Mouse (Mus musculus) gastrocnemius, adult 2 months (tissue): ENCODE measurements around the gene Ptprj. TPM values are rescaled to one million over a fixed set of nuclear protein-coding genes. Genes with fewer than 3 reads are reported as not detected.

Source experiments
- DNase-seq: peaks from one replicate; pipeline ENCODE4 v3.0.0; 2022
- H3K27ac ChIP-seq: fragments of 200-600 bp; 2 replicates; pipeline ENCODE4 v1.8.1; 2022; ENCODE audit warnings: mild to moderate bottlenecking
- H3K4me3 ChIP-seq: fragments of 200-600 bp; 2 replicates; pipeline ENCODE4 v1.8.1; 2022; ENCODE audit warnings: mild to moderate bottlenecking, moderate library complexity
- CTCF ChIP-seq: fragments of 200-600 bp; IDR thresholded peaks from 2 replicates; pipeline ENCODE4 v1.8.1; 2022; ENCODE audit warnings: antibody characterized with exemption, mild to moderate bottlenecking, moderate library complexity
- intact Hi-C: fragments of 180-260 bp; cut with DNase I; formaldehyde crosslinking; loops from one replicate; pipeline ENCODE4 v1.15.1; 2025
- total RNA-seq, 2 experiments: library from RNA; stranded (reverse); gene quantifications; 2 replicates each; pipeline ENCODE4 v1.2.3; 2021

Gene Ptprj
- total RNA-seq, 2 experiments from 2014 or later: 2.1 to 4.2 TPM

DNA sequence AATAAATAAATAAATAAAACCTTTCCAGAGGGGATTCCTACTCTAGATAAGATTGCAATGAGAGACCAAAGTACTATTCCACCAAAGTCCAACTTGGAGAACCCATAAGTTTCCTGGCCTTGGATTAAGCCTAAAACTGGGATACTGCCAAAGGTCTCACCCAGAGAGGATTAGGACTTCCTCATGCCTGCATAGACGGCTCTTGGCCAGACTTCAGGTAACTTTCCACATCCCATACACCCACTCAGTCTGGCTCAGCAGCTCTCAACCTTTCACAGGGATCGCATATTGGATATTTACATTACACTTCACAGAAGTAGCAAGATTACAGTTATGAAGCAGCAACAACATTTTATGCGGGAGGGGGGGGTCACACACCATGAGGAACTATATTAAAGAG lies 82.9 kb downstream of the Ptprj start:
- TF ChIP-seq CTCF: no peak
- Histone ChIP-seq H3K4me3 (no peak overlapping the region), H3K27ac (no peak overlapping the region)
- intact Hi-C loops: no loop called here
- no peak for DNase-seq

DNA sequence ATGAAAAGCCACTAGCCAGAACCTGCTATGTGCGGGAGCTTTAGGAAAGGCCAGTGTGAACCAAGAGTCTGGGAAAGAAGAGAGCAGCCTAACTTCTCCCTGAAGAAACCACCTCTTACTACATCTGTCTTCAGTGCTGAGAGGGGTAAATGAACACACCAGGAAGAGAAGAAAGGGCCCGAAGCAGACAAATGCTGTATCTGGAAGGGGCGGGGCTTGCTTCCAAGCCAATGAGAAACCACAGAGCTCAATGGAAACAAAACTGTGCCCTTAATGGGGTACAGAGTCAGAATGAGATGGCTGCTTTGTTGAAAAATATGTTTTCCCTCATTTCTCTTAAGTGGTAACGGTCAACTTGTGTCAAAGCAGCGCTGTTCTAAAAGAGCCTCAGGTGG lies 83.8 kb downstream of the Ptprj start:
- H3K27ac ChIP-seq: no peak overlapping the region
- no peak for DNase-seq
- no peak for TF ChIP-seq CTCF
- intact Hi-C loops: no loop called here
- H3K4me3 ChIP-seq: no peak overlapping the region

DNA sequence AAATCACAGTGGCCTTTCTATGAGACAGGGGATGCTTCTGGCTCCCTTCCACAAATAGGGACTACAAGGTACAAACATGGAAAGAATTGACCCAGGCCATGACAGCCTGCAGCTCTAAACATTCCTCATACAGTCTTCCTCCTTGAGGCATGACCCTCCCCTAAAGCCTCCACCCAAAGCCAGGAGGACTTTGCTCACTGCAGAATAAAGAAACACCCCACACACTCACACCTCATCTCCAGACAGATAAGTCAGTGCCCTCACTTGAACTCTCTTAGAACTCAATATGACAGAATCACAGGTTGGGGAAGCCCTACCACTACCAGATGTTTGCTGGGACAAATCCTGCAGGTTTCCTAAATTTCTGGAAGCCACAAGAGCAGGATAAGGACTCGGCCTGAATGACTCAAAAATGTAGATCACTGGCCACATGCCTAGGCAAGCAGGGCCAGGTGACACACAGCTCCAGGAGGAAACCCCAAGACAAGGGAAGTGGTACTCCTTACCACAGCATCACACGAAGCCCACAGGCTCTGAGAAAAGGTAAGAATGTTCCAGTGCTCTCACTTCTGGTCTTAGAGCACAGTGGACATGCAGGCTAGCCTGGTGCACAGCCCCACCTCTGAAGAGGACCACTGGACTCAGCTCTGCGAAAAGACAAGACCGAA lies 84.3 kb downstream of the Ptprj start:
- no peak for TF ChIP-seq CTCF
- DNase-seq: no peak
- H3K27ac ChIP-seq: no peak overlapping the region
- H3K4me3 ChIP-seq: no peak overlapping the region
- intact Hi-C loops: no loop called here

DNA sequence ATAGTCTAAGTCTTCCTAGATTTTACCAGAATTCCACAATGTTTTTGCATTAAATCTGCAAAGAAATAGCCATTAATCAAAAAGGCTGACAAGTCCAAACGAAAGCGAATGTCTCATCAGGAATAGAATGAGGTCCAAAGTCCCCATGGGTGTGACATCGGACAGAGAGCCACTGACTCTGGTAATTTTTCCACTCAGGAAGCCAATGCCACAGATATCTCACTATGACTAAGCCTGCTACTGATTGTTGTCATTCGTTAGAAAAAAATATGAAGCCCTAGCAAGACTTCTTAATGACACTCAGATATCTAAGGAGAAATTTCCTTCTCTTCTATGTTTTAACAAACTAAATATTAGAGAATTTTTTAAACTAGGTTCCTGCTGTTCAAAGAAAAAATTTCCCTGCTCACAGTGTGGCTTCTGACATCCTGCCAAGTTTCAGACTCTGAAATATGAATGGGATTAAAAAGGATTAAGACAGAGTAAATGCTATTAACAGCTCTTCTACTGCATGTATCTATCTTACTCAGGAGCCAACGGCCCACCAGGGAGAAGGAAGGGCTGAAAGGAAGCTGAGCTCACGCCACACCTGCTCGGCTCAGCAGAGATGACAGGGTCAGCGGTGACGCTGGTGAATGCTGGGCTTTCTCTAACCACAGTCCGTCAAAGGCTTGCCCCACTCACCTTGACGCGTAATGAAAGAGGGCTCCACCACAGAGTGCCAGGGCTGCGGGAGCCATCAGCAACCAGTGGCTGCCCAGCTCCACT lies 90.0 kb downstream of the Ptprj start:
- peak; percentile 49 for DNase-seq
- intact Hi-C loops: loop anchor here (5.0 kb wide), 1 partner anchor 87 kb away; no protein-coding TSS in a partner anchor
- no peak for TF ChIP-seq CTCF
- Histone ChIP-seq H3K4me3 (peak overlapping the region; percentile 51), H3K27ac (peak overlapping the region; percentile 70)

DNA sequence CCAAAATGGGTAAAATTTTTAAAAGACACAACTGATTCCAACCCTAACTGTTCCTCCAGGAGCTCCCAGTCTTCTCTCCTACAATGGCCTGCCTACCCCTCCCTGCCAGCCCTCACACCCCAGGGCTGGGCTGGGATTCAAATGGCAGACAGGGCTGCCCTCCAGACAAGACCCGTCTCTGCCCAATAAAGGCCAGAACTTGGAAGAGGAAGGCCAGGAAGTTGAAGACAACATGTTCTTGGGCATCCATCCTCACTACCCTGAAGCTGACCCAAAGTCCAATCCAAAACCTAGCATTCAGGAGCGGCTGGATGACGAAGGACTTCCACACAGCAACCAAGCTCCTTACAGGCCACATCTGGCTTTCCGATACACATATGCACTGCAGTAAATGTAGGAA lies 90.6 kb downstream of the Ptprj start:
- DNase-seq: peak; percentile 60
- H3K27ac ChIP-seq: peak overlapping the region; percentile 70

DNA sequence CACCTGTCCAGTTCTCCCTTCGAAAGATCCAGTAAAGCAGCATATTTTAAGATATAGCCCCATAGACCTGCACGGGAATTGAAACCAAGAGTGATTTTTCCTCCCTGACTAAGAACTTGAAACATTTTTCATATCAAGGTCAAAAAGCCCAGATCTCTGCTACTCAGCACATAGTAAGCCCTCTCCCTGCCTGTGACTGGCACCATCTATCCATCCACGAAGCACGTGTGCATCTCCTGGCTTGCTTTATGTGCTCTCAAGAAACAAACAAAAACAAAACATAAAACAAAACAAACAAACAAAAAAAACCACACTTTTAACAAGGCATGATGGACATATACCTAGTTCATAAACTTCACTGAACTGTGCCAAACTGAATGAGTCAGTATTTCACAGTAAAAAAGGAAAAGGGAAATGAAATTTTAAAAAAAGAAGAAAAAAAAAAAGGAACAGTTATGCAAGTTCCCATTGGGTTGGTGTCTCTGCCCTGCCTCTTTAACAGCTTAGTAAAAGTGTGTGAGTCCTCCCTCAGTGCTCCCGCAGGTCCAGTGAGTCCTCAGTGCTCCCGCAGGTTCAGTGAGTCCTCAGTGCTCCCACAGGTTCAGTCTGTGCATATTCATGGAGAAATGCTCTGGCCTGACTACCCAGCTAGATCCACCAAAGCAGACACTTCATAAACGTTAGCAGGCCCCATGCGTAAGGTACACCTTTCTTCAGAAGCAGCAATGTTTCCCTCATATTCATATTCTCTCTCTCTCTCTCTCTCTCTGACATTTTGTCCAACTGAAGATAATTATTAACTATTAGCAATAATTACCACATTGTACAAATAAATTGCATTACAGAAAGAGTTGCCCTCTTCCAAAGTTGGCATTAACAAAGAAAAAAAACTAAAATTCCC lies 91.5 kb downstream of the Ptprj start:
- intact Hi-C loops: no loop called here
- no peak for TF ChIP-seq CTCF
- H3K4me3 ChIP-seq: no peak overlapping the region
- no peak for DNase-seq
- peak overlapping the region; percentile 70 for H3K27ac ChIP-seq

More for the DNA sequence above, 90.6 kb downstream of the Ptprj start:
- TF ChIP-seq CTCF: no peak
- peak overlapping the region; percentile 51 for H3K4me3 ChIP-seq
- intact Hi-C loops: loop anchor here (5.0 kb wide), 1 partner anchor 87 kb away; no protein-coding TSS in a partner anchor

DNA sequence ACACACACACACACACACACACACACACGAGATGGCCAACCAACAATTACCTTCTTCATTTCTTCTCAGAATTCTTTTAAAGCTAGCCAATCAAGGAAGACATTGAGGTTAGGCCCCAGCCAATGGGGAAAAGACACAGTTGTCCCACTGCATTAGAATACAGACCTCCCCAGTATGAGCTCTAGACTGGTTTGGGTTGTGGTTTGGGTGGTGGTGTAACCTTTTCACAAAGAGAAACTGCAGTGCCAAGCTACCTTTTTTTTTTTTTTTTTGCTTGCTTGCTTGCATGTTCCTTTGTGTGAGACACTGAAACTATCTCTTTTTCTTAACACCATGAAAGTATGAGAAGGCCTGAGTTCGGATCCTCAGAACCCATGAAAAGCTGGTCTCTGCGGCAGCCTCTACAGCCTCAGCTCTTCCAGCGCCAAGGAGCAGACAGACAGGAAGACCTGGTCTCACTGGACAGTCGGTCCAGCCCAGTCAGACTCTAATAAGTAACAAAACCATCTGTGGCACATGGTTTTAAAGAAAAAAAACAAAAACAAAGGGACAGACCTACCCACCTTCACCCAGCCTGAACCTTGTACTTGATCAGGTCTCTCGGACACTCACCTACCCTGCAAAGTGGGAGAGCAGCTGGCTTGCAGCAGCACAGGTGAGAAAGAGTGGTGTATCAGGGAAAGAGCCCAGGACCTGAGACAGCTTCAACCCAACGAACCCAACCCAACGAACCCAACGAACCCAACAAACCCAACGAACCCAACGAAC lies 92.8 kb downstream of the Ptprj start:
- DNase-seq: no peak
- Histone ChIP-seq H3K27ac (no peak overlapping the region), H3K4me3 (no peak overlapping the region)
- intact Hi-C loops: no loop called here
- no peak for TF ChIP-seq CTCF

DNA sequence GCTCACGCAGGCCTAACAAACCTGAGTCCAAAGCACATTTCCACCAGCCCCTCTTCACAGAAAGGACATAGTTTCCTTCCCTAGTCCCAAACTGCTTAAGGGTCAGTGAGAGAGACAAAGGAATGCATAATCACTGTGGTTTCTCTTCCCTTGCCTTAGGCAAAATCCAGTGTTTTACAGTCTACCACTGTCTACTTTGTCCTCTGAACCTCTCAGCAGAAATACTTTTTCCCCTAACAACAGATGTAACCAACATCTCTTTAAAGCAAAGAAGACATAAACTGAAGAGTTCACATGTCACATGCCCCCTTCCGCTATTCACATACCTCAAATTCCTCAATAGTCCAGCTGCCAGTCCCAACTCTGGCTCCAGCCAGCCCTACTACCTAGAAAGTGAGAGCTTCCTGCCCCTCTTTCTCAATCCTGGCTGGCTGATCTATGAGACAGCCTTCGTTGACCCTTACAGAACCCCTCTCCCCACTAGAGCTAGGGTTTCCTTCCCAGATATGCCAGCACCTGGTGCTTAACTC lies 94.2 kb downstream of the Ptprj start:
- intact Hi-C loops: no loop called here
- DNase-seq: no peak
- no peak for TF ChIP-seq CTCF
- Histone ChIP-seq H3K4me3 (no peak overlapping the region), H3K27ac (no peak overlapping the region)

DNA sequence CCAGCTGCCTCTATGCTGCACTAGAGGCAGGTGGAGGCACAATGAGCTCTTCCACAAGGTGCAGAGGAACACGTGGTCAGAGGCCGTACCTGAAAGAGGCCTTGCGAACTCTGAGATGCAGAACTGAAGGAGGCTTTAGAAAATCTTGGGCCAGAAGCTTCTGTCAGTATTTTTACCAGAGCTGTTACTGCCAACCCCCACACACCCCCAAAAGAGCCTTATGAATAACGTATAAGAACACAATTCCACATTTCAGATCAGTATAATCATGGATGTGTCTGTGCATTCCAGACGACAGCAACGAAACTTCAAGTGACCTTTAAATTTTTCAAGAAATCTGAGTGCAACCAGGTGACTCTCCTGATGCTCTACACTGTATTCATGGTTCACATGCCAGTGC lies 98.9 kb downstream of the Ptprj start:
- intact Hi-C loops: no loop called here
- no peak for DNase-seq
- no peak for TF ChIP-seq CTCF
- Histone ChIP-seq H3K4me3 (no peak overlapping the region), H3K27ac (no peak overlapping the region)

DNA sequence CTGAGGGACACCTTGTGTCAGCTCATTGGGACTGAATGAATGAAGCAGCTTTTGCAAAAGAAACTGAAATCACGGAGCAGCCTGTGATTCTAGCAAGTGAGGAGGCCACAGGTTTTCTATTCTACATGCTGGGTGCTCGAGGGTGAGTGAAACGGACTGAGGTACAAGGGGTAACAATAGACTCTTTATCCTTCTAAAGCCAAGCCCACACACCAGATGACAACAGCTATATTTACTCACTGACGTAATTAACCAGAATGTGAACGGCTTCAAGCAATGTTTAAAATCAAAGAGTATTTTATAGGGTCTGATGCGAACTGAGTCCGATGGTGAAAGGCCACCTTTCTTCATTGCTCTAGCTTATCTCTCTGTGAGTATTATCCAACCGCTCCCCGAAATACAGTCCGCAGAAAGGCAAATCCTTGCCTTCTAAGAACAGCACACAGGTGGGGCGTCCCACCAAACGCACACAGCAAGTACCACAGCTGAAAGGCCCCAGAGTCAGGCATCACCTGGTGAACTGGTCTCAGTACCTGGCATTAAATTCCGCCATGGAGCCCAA lies 99.6 kb downstream of the Ptprj start:
- no peak overlapping the region for H3K27ac ChIP-seq
- TF ChIP-seq CTCF: no peak
- intact Hi-C loops: no loop called here
- no peak overlapping the region for H3K4me3 ChIP-seq
- DNase-seq: no peak

DNA sequence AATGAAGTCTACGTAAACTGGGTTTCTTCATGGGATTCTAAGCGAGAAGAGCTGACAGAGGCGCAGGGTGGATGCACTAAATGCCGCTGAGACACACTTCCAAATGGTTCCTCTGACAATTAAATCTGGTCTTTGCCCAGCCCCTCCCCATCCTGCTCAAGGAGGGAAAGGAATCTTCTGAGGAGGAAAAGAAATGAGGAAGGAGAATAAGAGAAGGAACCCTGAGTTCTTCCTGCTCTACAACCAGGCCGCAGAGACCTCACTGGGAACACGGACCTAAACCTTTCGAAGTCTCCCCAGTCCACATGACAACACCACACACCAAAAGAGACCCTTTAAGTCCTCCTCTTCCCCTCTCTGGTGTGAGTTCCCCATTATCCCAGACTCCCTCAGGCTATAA lies 101.9 kb downstream of the Ptprj start:
- intact Hi-C loops: loop anchor here (5.0 kb wide), 1 partner anchor 64 kb away; no protein-coding TSS in a partner anchor
- TF ChIP-seq CTCF: no peak
- Histone ChIP-seq H3K27ac (no peak overlapping the region), H3K4me3 (no peak overlapping the region)
- DNase-seq: no peak

DNA sequence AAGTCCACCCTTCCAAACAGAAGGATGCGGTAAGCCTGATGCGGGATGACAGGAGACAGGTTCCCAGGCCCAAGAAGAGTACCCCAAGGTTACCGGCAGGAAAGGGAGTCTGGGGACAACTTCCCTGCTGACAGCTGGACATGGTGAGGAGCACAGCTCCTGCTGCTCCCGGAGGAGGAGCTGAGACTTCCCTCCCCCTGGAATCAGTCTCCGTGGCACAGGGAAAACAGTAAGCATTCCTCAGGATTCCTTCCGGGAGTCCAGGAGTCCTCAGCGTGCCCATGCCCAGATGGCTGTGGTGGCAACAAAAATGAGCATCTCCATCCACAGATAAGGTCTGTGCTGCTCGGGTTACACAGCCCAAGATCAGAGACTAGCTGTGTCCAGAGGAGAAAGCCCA lies 102.8 kb downstream of the Ptprj start:
- no peak for TF ChIP-seq CTCF

More for the DNA sequence above, 102.8 kb downstream of the Ptprj start:
- Histone ChIP-seq H3K27ac (no peak overlapping the region), H3K4me3 (no peak overlapping the region)
- DNase-seq: no peak
- intact Hi-C loops: loop anchor here (5.0 kb wide), 1 partner anchor 65 kb away; no protein-coding TSS in a partner anchor
